Mouse (Mus musculus) stomach, embryonic 15.5 days (tissue): ENCODE data around the gene Zyx. TPM values are rescaled to one million over a fixed set of nuclear protein-coding genes. Genes with fewer than 3 reads are reported as not detected.
A peak's percentile ranks its signal among the peaks of the same experiment; 100 is the strongest.

Experiments used
- ATAC-seq: fragments of 200-750 bp; cut with Nextera tagmentation; 2 replicates; pipeline ENCODE4 v1.8.0; 2017; ENCODE audit warnings: low read depth, moderate number of reproducible peaks, moderate TSS enrichment; ENCODE audit not compliant: insufficient read depth, low FRiP score
- H3K27ac ChIP-seq: fragments of 300-500 bp; sonication (generic); 2 replicates; pipeline ENCODE4 v1.5.1; 2015; ENCODE audit warnings: mild to moderate bottlenecking, inconsistent platforms
- H3K27me3 ChIP-seq: fragments of 300-500 bp; sonication (generic); replicated peaks from 2 replicates; pipeline ENCODE4 v1.6.1; 2015; ENCODE audit warnings: inconsistent platforms
- H3K36me3 ChIP-seq: fragments of 300-500 bp; sonication (generic); 2 replicates; pipeline ENCODE4 v1.6.1; 2015; ENCODE audit warnings: inconsistent platforms
- H3K4me1 ChIP-seq: fragments of 300-500 bp; sonication (generic); 2 replicates; pipeline ENCODE4 v1.6.1; 2015; ENCODE audit warnings: inconsistent platforms
- H3K4me2 ChIP-seq: fragments of 300-500 bp; sonication (generic); 2 replicates; pipeline ENCODE4 v1.6.1; 2015; ENCODE audit warnings: mild to moderate bottlenecking, inconsistent platforms
- H3K4me3 ChIP-seq: fragments of 300-500 bp; sonication (generic); replicated peaks from 2 replicates; pipeline ENCODE4 v1.5.1; 2015; ENCODE audit warnings: inconsistent platforms
- H3K9ac ChIP-seq: fragments of 300-500 bp; sonication (generic); 2 replicates; pipeline ENCODE4 v1.6.1; 2015; ENCODE audit warnings: inconsistent platforms
- H3K9me3 ChIP-seq: fragments of 300-500 bp; sonication (generic); 2 replicates; pipeline ENCODE4 v1.6.1; 2016; ENCODE audit warnings: inconsistent platforms
- WGBS: fragments of 180-500 bp; shearing (Covaris S2); methylation state at CpG from one replicate; pipeline ENCODE4 v1.1.7; 2015; 5-methylcytosine and 5-hydroxymethylcytosine counted together
- polyA plus RNA-seq: library from polyadenylated mRNA; unstranded; fragments of >200 nt; fragmentation: Nextera tagmentation; extraction: Ambion mirVana; gene quantifications from 2 replicates; pipeline ENCODE4 v1.2.1, GENCODE M21; 2015

Gene Zyx
- polyA plus RNA-seq, 1 experiment from 2014 or later = 96.9 TPM

DNA sequence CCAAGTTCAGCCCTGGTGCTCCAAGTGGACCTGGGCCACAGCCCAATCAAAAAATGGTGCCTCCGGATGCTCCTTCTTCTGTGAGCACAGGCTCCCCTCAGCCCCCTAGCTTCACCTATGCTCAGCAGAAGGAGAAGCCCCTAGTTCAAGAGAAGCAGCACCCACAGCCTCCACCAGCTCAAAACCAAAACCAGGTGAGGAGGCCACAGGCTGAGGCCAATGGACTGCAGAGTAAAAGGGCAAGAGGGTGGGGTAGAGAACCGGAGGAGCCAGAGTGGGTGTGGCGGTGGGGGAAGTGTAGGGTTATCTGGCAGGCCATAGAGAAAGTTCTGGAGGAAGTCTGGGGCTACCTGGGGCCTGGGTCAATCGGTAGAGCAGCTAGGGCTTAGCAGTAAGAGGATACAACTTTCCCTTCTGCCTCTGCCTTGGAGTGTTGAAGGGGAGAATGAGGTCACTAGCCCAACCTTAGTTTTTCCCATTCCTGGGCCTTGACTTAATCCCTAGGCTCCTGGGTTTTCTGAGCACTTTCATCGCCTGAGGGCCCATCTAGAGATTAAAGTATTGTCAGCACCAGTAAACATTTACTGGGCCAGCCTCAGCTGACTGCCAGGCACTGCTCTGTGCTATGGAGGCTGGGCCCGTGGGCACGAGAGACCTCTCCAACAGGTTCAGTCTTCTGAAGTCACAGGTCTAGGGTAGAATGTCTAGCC, 2.5 kb downstream of the Zyx start:
- H3K9ac ChIP-seq = no peak overlapping the region
- WGBS = 61% methylated on average over 7 of the region's 7 CpGs

DNA sequence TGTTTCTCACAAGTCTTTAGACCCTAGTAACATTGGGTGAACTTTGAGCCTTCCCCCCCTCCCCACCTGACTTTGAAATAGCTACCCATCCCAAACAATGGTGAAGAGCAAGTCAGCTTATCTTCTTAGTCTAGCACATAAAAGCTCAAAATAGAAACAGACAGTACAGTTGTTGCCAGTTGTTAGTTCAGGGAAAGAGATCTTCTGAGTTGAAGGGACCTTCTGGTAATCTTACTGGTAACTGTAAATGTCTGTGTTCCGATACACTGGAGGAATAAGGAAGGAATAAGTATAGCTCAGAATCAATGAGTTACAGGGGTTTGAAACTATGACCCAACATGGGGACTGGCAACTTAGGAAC, 3.0 kb downstream of the Zyx start:
- Histone ChIP-seq H3K36me3 (peaks cover 21% of the 10 kb centered on the region), H3K4me2 (peak overlapping the region; percentile 75), H3K9me3 (no peaks in the 10 kb centered on the region), H3K4me1 (peaks cover 50% of the 10 kb centered on the region), H3K4me3 (no peak overlapping the region; the same call in 1 of the 2 replicates), H3K27ac (no peak overlapping the region), H3K27me3 (no peaks in the 10 kb centered on the region), H3K9ac (no peak overlapping the region)
- no peak for ATAC-seq
- WGBS = 80% methylated on average over 1 of the region's 1 CpGs

More for the DNA sequence above, 2.5 kb downstream of the Zyx start:
- Histone ChIP-seq H3K36me3 (peaks cover 19% of the 10 kb centered on the region), H3K4me2 (peak overlapping the region; percentile 75), H3K4me1 (peaks cover 50% of the 10 kb centered on the region), H3K27ac (no peak overlapping the region), H3K27me3 (no peaks in the 10 kb centered on the region), H3K9me3 (no peaks in the 10 kb centered on the region), H3K4me3 (peak overlapping the region; percentile 84)
- ATAC-seq = no peak

DNA sequence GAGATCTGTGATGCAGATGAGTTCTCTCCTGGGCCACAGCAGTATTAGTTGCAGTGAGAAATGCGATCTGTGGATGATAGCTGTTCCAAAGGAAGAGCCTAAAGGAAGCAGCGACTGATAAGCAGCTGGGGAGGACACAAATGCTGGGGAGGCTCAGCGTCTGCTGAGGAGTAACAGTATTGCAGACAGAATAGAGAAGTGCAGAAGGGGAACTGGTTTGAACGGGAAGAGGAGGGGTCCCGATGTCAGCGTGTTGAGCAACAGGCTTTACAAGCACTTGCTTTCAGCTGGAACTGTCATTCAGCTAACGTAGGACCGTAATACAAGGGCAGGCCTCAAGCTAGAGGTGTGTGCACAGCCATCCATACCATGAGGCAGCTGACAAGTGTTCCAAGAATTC, 3.8 kb downstream of the Zyx start:
- Histone ChIP-seq H3K9ac (no peak overlapping the region), H3K4me2 (peak overlapping the region; percentile 75), H3K4me3 (no peak overlapping the region), H3K9me3 (no peaks in the 10 kb centered on the region), H3K4me1 (peaks cover 50% of the 10 kb centered on the region), H3K27ac (0 out of 2 replicates have a peak overlapping the region, but pooled peaks have one; percentile 8), H3K36me3 (peaks cover 28% of the 10 kb centered on the region), H3K27me3 (no peaks in the 10 kb centered on the region)
- no peak for ATAC-seq
- WGBS = 68% methylated on average over 8 of the region's 8 CpGs

DNA sequence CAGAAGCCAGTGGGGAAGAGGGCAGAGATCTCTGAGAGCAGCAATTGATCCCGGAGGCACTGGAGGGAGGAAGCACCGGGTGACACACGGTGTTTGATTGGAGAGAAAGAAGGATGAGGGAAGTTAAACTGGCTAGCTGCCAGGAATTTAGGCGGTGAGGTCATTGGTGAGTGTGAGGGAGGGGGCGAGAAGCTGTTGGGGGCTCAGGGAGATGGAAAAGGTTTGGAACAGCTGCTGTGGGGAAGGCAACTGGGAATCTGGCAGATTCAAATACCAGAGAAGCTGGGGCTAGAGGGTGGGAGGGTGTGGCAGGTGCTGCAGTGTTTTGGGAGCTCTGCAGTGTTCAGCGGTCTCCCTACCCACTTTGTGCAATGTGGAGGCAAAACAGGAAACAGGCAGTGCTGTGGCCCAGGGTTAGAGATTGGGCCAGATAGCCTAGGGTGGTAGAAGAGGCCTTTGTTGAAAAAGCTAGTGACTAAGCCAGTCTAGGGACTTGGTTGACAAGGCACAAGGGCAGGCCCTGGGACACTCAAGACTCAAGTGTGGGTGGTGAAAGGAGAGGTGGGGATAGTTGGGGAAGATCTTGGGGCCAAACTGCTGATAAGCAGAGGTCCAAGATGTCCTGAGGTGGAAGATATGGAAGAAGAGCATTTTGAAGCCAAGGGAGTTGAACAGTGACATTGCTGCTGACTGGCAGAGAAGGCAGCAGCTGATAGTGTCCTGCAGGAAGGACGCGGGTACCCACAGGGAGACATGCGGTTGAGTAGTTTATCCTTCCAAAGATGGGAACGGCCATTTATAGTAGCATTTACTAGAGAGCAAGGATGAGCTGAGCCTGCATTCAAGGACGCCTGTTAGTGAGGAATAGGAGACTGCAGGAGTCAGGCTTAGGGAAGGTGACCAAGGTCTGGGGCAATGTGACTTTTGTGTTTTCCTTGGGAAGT, 4.9 kb downstream of the Zyx start:
- peaks cover 57% of the 10 kb centered on the region for H3K4me1 ChIP-seq
- H3K27ac ChIP-seq = no peak overlapping the region; the same call in 1 of the 2 replicates
- H3K27me3 ChIP-seq = no peaks in the 10 kb centered on the region
- H3K36me3 ChIP-seq = peaks cover 39% of the 10 kb centered on the region
- H3K9ac ChIP-seq = no peak overlapping the region
- H3K4me3 ChIP-seq = peak overlapping the region; percentile 10; the same call in 1 of the 2 replicates
- H3K4me2 ChIP-seq = peak overlapping the region; percentile 75
- no peak for ATAC-seq
- no peaks in the 10 kb centered on the region for H3K9me3 ChIP-seq
- WGBS = 46% methylated on average over 11 of the region's 11 CpGs

DNA sequence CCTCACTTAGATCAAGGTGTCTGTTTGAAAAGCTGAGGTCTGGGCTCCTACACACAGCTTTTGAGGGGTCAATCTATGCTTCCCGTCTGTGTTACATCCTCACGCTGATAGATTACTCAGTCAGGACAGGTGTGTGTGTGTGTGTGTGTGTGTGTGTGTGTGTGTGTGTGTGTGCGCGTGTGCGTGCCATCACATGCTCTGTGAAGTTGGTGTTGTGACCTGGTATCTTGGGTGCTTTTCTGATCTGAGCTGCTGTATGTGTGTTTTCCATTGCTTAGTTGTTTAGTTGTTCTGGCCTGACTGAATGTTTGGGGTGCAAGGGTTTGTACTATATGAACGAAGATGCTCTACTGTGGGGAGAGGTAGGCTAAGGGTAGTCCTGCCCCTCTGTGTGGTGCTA, 5.9 kb downstream of the Zyx start:
- ATAC-seq = no peak
- H3K27ac ChIP-seq = no peak overlapping the region
- no peak overlapping the region for H3K4me2 ChIP-seq
- H3K36me3 ChIP-seq = peaks cover 48% of the 10 kb centered on the region
- H3K4me1 ChIP-seq = peaks cover 57% of the 10 kb centered on the region
- no peaks in the 10 kb centered on the region for H3K9me3 ChIP-seq
- no peaks in the 10 kb centered on the region for H3K27me3 ChIP-seq
- 91% methylated on average over 6 of the region's 6 CpGs for WGBS
- H3K9ac ChIP-seq = no peak overlapping the region
- no peak overlapping the region for H3K4me3 ChIP-seq

DNA sequence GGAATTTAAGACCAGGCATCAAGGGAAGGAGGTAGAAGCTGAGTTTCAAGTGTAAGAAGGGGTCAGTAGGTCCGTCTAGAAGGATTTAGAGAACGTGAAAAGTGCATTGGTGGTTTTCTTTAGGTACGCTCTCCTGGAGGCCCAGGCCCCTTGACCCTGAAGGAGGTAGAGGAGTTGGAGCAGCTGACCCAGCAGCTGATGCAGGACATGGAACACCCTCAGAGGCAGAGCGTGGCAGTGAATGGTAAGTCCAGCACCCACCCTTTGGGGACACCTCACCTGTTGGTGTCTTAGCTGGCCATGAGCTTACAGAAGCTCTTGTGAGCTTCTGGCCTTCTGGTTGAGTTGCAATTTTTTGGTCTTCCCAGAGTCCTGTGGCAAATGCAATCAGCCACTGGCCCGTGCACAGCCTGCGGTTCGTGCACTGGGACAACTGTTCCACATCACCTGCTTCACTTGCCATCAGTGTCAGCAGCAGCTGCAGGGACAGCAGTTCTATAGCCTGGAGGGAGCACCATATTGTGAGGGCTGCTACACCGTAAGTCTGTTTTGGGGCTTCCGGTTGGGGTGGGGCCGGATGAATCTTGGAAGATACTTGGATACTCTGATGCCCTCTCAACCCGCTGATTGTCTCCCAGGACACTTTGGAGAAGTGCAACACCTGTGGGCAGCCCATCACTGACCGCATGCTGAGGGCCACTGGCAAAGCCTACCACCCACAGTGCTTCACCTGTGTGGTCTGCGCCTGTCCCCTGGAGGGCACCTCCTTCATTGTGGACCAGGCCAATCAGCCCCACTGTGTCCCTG, 6.6 kb downstream of the Zyx start:
- H3K4me2 ChIP-seq = no peak overlapping the region
- H3K9ac ChIP-seq = no peak overlapping the region
- WGBS = 93% methylated on average over 13 of the region's 13 CpGs
- H3K4me3 ChIP-seq = no peak overlapping the region
- no peaks in the 10 kb centered on the region for H3K9me3 ChIP-seq
- peak overlapping the region; percentile 55 for H3K27ac ChIP-seq
- peaks cover 50% of the 10 kb centered on the region for H3K36me3 ChIP-seq
- ATAC-seq = no peak
- H3K27me3 ChIP-seq = no peaks in the 10 kb centered on the region
- H3K4me1 ChIP-seq = peaks cover 54% of the 10 kb centered on the region

DNA sequence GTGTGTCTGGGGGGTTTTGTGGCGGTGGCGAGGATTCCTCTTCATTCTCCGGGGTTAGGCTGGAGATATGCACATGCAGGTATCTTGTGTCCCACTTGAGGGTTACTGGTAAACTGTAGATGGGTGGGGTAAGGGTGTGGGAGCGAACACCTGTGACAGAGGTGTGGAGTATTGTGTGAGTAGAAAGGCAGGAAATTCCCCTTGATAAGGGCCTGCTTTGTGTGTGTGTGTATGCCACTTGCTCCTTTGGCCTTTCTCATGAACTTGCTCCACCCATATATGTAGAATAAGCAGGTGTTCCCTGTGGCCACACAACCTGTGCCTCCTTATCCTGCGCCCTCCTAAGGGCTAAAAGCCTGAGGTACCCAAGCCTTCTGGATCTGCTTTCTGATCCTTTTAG, 7.5 kb downstream of the Zyx start:
- peak; percentile 78 for ATAC-seq
- WGBS = 81% methylated on average over 5 of the region's 5 CpGs
- no peak overlapping the region for H3K4me2 ChIP-seq
- peaks cover 50% of the 10 kb centered on the region for H3K36me3 ChIP-seq
- H3K9me3 ChIP-seq = no peaks in the 10 kb centered on the region
- H3K9ac ChIP-seq = no peak overlapping the region
- H3K27ac ChIP-seq = peak overlapping the region; percentile 55; the same call in 1 of the 2 replicates
- H3K4me1 ChIP-seq = peaks cover 45% of the 10 kb centered on the region
- no peaks in the 10 kb centered on the region for H3K27me3 ChIP-seq
- H3K4me3 ChIP-seq = no peak overlapping the region

DNA sequence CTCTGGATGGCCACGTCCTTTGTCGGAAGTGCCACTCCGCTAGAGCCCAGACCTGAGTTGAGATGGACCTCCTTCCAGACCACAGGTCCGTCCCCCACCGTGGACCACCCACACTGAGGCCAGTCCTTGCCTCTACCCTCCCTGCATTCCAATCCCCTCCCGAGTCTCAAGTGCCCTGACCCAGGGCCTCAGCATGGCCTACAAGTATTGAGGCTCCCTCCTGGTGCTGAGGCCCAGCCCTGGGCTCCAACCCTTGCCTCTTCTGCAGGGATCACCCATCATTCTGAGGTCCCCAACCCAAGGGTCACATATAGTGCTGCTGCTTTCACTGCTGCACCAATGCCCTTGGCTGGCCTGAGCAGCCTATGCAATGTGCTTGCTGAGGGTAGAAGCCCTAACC, 8.5 kb downstream of the Zyx start:
- 53% methylated on average over 6 of the region's 6 CpGs for WGBS
- H3K4me1 ChIP-seq = peaks cover 35% of the 10 kb centered on the region
- H3K4me3 ChIP-seq = no peak overlapping the region
- H3K36me3 ChIP-seq = peaks cover 50% of the 10 kb centered on the region
- no peak for ATAC-seq
- no peak overlapping the region for H3K4me2 ChIP-seq
- no peaks in the 10 kb centered on the region for H3K9me3 ChIP-seq
- H3K27me3 ChIP-seq = no peaks in the 10 kb centered on the region
- H3K27ac ChIP-seq = no peak overlapping the region
- H3K9ac ChIP-seq = no peak overlapping the region

DNA sequence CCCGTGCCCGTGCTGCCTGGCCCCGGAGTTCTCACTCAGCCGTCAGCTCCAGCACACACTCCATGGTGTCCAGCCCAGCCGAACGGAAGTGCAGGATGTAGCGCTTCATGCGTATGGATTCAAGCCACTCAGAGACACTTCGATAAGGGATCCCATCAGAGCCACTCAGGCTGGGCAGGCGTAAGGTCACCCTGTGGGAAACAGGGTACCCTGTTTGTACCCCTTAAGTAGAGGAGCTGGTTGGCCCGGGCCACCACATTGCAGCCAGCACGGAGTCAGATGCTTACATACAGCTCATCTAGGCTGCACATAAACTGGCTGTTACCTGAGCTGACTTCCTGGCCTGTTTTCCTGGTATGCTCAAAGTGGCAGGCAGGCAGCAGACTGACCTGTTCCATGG, 9.5 kb downstream of the Zyx start:
- H3K36me3 ChIP-seq = peaks cover 50% of the 10 kb centered on the region
- peaks cover 25% of the 10 kb centered on the region for H3K4me1 ChIP-seq
- peak overlapping the region; percentile 35 for H3K27ac ChIP-seq

DNA sequence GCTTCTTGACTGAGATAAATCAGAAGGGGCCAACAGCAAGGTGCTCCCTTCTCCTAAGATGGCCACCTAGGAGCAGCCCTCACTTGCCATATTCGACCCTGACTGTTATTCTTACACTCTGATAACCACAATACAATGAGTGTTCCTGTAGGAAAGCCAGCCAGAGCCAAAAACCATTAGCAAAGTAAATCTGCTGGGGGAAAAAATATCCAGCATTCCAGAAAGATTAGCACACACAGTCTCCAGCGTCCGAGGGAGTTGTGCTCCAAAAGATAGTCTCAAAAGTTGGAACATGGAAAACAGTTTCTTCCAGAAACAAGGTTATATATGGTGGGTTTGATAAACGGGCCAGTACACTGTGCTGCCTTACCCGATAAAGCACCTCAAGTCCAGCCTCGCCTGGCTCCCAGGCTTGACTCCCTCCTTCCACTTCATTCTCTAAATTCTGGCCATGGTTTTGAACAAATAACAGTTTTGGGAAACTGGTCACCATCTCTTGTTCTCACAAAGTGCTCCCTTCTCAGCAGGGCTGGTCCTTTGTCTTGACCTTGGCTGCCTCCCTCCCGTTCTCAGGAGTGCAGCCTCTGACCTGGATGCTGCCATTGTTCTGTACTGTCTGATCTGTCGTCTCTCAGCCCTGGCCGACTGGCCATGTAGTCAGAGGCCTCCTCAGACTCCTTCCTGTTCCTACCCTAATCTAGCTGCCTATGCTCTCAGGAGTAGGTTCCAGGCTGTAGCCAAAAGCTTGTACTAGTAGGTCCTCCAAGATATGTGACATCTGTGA, 10.1 kb downstream of the Zyx start:
- Histone ChIP-seq H3K36me3 (peaks cover 54% of the 10 kb centered on the region), H3K4me2 (no peak overlapping the region), H3K27me3 (no peaks in the 10 kb centered on the region), H3K4me3 (no peak overlapping the region), H3K9me3 (no peaks in the 10 kb centered on the region), H3K9ac (no peak overlapping the region), H3K4me1 (peaks cover 18% of the 10 kb centered on the region), H3K27ac (peak overlapping the region; percentile 35)
- no peak for ATAC-seq
- 57% methylated on average over 9 of the region's 9 CpGs for WGBS

More for the DNA sequence above, 9.5 kb downstream of the Zyx start:
- Histone ChIP-seq H3K4me3 (no peak overlapping the region), H3K4me2 (no peak overlapping the region), H3K9ac (no peak overlapping the region), H3K27me3 (no peaks in the 10 kb centered on the region), H3K9me3 (no peaks in the 10 kb centered on the region)
- ATAC-seq = no peak
- 90% methylated on average over 12 of the region's 12 CpGs for WGBS

DNA sequence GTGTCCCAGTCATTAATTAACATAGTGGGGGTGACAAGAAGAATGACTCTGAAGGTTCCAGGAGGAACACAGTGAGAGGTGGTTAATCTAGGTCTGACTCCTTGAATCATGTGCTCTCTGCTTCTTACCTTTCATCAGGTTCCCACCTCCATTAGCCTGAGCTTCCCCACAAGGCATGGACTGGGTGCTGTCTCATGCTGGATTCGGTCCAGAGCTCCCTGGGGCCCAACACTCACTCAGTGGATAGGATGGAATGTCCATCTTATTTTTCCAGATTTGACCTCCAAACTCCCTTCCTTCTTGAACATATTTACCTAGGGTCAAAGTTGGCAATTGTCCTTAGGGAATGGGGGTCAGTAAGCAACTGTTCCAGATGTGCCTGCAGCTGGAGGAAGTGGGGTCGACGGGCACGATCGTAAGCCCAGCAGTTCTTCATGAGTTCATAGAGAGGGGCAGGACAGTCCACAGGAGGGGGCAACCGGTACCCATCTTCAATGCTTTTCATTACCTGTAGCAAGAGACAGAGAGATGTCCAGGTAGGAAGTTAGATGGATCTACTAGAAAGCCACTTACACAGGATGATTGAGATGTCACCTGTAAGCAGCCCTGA, 10.9 kb downstream of the Zyx start:
- H3K9me3 ChIP-seq = no peaks in the 10 kb centered on the region
- WGBS = 88% methylated on average over 6 of the region's 6 CpGs
- H3K4me3 ChIP-seq = no peak overlapping the region
- no peak overlapping the region for H3K27ac ChIP-seq
- peaks cover 13% of the 10 kb centered on the region; the same call in 1 of the 2 replicates for H3K4me1 ChIP-seq
- ATAC-seq = no peak
- H3K9ac ChIP-seq = no peak overlapping the region
- peaks cover 54% of the 10 kb centered on the region for H3K36me3 ChIP-seq
- H3K27me3 ChIP-seq = no peaks in the 10 kb centered on the region
- H3K4me2 ChIP-seq = no peak overlapping the region
